Mouse (Mus musculus) lung, adult 2 months (tissue): Measurements from ENCODE around the gene Kri1.

Experiments
- CTCF ChIP-seq: fragments of 200-500 bp; IDR thresholded peaks from 2 replicates; pipeline ENCODE4 v1.5.1; 2011; ENCODE audit warnings: mild to moderate bottlenecking, low read length, control low read depth; ENCODE audit not compliant: insufficient read depth
- POLR2A ChIP-seq: fragments of 200-500 bp; IDR thresholded peaks from 2 replicates; pipeline ENCODE4 v1.6.1; 2011; ENCODE audit warnings: low read depth, mild to moderate bottlenecking, control low read depth, low read length, borderline replicate concordance; ENCODE audit errors: extremely low read depth

DNA sequence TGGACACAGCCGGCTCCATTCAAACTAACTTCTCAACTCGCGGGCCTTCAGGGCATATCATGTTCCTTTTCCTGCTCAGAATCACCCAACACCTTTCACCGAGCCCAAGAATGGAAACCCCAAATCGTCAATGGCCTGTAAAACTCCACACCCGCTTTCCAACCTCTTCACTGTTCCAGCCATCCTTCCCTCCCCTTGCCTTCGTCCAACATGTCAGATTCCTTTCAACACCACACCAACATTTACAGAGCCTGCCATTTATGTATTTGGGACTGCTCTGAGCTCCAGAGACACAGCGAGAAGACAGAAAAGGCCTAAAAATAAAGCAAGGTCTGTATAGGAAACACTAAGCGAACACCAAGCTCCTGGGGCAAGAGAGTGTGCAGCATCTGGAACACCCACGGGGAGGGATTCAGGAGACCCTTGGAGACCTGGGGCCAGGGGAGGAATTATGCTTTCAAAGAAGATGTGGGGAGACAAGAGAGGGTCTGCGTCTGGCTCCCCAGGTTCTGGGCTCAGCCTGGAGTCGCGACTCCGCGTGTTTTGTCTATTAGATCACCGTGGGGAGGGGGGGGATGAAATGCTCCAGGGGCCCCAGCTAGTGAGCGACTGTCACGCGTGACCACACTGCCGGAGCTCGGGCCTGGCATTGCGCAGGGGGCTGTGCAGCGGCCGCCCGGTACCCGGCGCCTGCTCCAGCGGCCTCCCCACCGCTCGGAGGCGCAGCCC, 49.6 kb downstream of the Kri1 start:
- TF ChIP-seq CTCF, result no peak
- no peak for TF ChIP-seq POLR2A
